Mouse (Mus musculus) induced T-regulatory cell, adult 2 months (primary cell): ENCODE measurements around the gene Zfp661.

Experiments used
- DNase-seq: peaks from one replicate; pipeline ENCODE4 v3.0.0-alpha.2; 2012; ENCODE audit warnings: low read depth

Zfp661 gene

GRCm38 (mm10) chr2:127550446-127550845 is 36.4 kb downstream of the Zfp661 start:
- DNase-seq = no peak

GRCm38 (mm10) chr2:127549711-127550110 is 37.2 kb downstream of the Zfp661 start:
- no peak for DNase-seq

- no peak for DNase-seq
Observed at GRCm38 (mm10) chr2:127548342-127549074, 38.4 kb downstream of the Zfp661 start.

GRCm38 (mm10) chr2:127541697-127542096 is 45.2 kb downstream of the Zfp661 start:
- no peak for DNase-seq

GRCm38 (mm10) chr2:127541185-127541584 is 45.7 kb downstream of the Zfp661 start, which contains the start of gene Prom2:
TSS of gene Prom2 (minus strand) at chr2:127541467.
- no peak for DNase-seq

GRCm38 (mm10) chr2:127539494-127539893 is 47.4 kb downstream of the Zfp661 start:
- no peak for DNase-seq

GRCm38 (mm10) chr2:127537548-127537947 is 49.3 kb downstream of the Zfp661 start:
- DNase-seq = no peak

- no peak for DNase-seq
Observed at GRCm38 (mm10) chr2:127535363-127535762, 51.5 kb downstream of the Zfp661 start.

- DNase-seq = no peak
Observed at GRCm38 (mm10) chr2:127532379-127532778, 54.5 kb downstream of the Zfp661 start.

GRCm38 (mm10) chr2:127531592-127531991 is 55.3 kb downstream of the Zfp661 start:
- DNase-seq = no peak

- DNase-seq = no peak
Observed at GRCm38 (mm10) chr2:127530418-127530817, 56.5 kb downstream of the Zfp661 start.

GRCm38 (mm10) chr2:127525004-127525775 is 61.7 kb downstream of the Zfp661 start:
- no peak for DNase-seq
